Mouse (Mus musculus): ENCODE data around the gene Igf1r.

The Igf1r gene

GRCm38 (mm10) chr7:68227021-68227420, 274.4 kb downstream of the Igf1r start:
- DNase-seq (ENCODE audit: low spot score): no peak

DNA sequence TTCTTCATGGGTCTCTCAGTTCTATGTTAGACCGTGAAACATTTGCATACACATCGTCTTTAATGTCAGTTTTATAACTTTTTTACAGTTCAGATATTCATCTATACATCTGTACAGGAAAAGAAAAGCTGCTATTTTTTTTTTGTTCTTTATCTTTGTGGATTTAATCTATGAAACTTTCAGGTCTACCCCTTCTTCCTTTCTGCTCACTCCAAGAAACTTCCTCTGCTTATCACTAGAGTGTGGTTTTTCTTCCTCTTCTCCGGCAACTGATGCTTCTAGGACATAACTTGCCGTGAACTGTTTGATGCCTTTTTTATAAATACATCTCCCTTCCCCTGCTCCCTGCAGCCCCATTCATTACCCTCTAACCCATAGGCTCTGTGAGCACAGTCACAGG, 275.0 kb downstream of the Igf1r start:
- DNase-seq (ENCODE audit: low spot score): no peak

- no peak for DNase-seq (ENCODE audit: low spot score)
Observed at GRCm38 (mm10) chr7:68228491-68228890, 275.9 kb downstream of the Igf1r start.

GRCm38 (mm10) chr7:68230831-68231230, 278.2 kb downstream of the Igf1r start:
- DNase-seq (ENCODE audit: low spot score): no peak

DNA sequence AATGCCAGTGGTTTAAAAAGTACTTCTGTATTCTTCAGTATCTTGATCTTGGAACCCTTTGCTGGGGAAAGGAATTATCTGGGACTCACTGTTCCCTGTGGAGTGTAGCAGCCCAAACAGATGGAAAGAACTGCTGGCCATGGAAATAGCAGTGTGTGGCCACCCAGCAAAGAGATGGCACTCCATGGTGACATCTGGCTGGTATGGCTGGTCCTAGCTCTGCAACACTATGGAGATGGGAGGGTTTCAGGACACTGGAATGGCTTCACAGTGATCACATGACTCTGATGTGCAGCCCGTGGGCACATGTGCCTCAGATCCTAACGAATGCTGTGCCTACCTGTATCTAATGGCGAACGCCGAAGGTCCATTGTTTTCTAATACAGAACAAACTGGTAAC, 279.9 kb downstream of the Igf1r start:
- no peak for DNase-seq (ENCODE audit: low spot score)

DNA sequence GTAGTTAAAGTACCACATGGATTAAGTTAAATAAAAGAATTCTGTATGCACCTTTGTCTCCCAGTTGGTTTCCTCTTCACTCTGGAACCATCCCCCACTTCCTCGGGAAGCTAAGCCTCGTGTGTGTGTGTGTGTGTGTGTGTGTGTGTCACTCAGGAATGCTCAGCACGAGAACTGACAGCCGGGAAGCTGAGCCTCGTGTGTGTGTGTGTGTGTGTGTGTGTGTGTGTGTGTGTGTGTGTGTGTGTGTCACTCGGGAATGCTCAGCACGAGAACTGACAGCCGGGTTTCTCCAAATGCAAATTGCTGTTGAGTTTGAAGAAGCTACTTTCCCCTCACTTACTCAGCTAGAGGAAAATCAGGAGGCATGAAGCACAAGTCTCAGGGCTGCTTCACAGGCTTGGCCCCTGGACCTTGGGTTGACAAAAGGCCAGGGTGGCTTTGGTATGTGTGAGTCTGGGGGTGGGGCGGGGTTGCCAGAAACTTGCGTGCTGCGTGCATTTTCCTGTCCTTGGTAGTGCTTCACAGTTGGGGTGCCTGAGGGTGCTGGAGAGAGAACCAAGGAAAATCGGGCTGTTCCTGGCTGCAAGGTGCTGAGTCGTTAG, 281.1 kb downstream of the Igf1r start:
- DNase-seq (ENCODE audit: low spot score): no peak

DNA sequence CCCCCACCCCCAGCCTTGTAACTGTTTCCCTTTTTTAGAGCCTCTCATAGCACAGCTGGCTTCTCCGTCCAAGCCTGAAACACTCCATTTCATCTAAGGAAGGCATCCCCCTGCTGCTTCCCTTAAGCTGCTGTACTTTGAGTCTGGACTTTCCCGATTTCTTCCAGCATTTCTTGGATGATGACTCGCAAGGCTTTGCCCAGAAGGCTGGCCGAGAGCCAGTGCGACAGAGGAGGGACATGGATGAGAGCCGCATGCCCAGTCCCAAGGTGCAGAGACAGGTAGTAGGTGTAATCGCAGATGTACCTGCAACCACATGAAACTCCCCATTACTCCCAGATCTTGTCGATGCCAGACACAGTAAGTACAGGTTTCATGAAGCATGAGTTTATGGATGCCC, 284.2 kb downstream of the Igf1r start:
- DNase-seq (ENCODE audit: low spot score): no peak

DNA sequence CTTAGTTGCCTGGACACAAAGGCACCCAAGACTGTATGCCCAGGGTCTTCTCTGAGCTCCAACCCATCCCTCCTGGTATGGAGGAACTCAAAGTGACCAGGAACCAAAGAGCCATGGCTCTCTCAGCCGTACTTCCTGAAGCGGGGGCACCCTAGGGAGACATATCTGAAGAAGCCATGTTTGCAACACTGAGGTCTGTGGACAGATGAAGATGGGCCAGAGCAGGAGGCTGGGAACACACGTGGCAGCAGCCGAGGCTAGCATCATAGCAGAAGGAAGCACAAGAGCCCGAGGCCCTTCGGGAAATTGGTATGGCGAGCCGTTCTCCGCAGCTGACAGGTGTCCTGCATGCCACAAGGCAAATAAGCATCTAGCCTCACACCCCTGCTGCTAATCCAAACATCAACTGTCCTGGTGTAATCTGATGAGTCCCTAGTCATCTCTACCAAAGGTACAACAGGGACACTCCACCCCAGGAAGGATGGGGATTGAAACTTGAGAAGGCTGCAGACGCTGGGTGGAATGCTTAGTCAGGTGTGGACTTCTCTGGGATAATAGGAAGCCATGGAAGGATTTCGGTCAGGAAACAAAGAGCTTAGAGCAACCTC, 286.7 kb downstream of the Igf1r start:
- DNase-seq (ENCODE audit: low spot score): no peak

DNA sequence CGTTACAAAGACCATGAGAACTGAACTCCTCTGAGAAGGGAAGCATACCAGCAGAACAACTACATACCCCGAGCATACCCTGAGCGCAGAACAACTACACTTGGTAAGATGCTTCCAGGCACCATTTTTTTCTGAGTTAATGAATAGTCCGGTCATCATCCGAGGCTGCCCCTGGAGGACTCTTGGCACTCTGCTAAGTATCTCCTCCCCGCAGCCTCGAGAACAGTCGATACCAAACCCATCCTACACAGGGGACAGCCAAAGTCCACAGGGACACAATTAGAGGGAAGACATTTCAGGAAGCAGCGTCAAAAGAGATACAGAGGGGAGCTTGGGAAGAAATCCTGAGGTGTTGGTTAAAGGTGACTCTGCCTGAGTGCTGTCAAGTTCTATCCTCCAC, 288.6 kb downstream of the Igf1r start:
- DNase-seq (ENCODE audit: low spot score): no peak

- DNase-seq (ENCODE audit: low spot score): no peak
Observed at GRCm38 (mm10) chr7:68245681-68246080, 293.1 kb downstream of the Igf1r start.

GRCm38 (mm10) chr7:68246249-68246648, 293.6 kb downstream of the Igf1r start:
- no peak for DNase-seq (ENCODE audit: low spot score)

DNA sequence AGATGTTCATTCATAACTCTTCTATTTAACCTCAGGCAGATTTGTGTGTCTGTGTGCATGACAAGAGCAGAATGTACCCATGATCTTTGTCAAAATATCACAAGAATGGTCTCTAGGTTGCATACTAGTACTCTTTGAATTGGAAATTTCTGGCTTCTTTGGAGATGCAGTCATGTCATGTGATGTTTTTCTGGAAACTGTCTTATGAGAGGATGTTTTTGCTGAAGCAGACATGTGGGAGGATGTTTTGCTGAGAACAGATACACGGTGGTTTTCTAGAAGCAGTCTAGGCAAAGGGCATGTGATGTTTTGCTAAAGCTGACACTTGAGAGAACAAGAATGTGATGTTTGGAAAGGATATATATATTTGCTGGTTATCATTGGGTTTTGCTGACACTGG, 297.8 kb downstream of the Igf1r start:
- DNase-seq (ENCODE audit: low spot score): peak; percentile 87

DNA sequence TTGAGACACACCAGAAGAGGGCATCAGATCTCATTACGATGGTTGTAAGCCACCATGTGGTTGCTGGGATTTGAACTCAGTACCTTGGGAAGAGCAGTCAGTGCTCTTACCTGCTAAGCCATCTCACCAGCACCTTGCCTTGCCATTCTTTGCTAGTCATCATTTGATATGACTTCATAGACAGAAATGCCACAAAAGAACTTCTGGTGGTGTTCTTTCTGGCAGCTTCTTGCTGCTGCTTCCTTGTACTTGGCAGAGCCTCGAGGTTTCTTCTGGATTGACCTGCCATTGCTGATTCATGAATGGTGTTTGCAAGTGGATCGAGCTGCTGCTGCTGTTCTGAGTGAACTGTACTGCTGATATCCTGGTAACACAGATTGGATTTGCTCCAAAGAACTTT, 298.3 kb downstream of the Igf1r start:
- DNase-seq (ENCODE audit: low spot score): no peak

GRCm38 (mm10) chr7:68257767-68258166, 305.1 kb downstream of the Igf1r start:
- no peak for DNase-seq (ENCODE audit: low spot score)

DNA sequence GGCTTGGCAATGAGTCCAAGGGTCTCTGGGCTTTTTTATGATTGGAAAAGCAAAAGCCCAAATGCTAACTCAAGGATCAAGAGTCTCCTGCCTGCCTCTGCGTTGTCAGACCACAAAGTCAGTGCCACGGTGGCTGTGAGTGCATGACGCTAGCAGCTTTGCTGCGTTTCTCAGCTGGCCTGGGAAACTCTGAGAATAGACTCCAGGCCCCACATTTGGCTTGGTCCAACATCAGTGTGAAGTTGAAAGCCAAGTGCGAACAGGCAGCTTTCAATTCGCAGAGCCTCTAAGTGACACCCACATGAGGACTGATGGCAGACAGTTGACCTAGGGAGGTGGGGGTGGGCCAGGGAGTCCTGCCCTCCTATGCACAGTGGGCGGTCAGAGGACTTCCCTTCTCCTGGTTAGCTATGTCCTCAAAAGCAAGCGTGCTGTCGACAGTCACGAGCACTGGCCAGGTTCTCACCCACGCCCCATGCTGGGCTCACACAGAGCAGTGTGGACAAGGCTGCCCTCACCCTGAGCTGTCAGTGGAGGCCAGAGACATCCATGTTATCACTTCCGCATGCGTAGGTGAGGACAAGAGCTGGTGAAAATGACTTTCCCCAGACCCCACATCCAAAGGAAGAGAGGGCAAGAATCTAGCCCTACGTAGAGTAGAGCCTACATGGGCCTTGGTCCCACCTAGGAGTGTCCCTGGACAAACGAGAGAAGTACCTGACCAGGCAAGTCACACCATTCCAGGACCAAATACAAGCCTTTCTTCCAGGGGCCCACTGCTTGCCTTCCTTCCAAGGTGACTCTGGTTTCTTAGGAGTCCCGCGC, 305.9 kb downstream of the Igf1r start:
- DNase-seq (ENCODE audit: low spot score): no peak

DNA sequence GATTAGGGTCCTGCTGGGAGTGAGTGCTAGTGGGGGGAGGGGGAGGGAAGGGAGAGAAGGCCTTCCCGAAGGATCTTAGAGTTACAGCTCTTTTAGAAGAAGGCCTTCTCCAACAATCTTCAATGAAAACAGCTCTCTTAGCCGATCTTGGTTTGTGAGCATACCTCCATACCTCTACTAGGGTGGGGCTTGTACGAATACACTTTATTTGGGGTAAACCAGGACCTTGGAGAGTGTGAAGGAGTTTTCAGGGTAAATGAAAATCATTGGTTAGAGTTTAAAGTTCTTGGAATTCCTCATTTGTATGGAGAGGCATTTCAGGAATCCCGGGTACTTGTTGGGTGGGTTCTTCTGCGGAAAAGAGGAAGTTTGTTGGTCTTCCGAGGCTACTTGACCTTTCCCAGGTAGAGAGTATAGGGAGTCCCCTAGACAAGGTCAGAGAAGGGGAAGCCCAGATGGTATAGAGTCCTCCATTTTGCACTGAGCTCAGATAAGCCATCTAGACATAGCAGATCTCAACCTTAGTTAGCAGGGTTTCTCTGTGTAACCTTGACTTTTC, 307.0 kb downstream of the Igf1r start:
- no peak for DNase-seq (ENCODE audit: low spot score)

GRCm38 (mm10) chr7:68262612-68263200, 310.1 kb downstream of the Igf1r start:
- DNase-seq (ENCODE audit: low spot score): no peak

- DNase-seq (ENCODE audit: low spot score): no peak
Observed at GRCm38 (mm10) chr7:68263346-68264027, 310.9 kb downstream of the Igf1r start.

- DNase-seq (ENCODE audit: low spot score): peak; percentile 32
Observed at GRCm38 (mm10) chr7:68264028-68264453, 311.4 kb downstream of the Igf1r start, which contains the start of gene Pgpep1l. TSS of gene Pgpep1l (minus strand) at chr7:68264233.

GRCm38 (mm10) chr7:68264531-68264930, 311.9 kb downstream of the Igf1r start:
- peak; percentile 94 for DNase-seq (ENCODE audit: low spot score)

DNA sequence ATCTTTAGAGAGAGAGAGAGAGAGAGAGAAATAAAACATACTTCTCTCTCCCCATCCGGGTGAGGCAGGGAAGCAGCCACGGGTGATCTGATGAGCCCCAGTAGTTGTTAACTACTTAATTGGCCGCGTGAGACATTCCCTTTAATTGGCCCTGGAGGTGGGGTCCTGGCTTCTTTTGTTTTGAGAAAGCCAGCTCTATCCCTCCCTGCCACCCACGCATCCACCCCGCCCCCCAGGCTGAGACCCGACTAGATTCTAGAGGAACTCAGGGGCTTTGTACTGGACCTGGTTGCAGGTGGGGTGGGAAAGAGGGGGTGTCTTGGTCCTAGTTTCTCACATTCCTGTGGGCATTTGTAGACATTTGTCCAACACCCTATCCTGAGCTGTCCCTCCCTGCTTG, 312.8 kb downstream of the Igf1r start:
- no peak for DNase-seq (ENCODE audit: low spot score)

- no peak for DNase-seq (ENCODE audit: low spot score)
Observed at GRCm38 (mm10) chr7:68266691-68267090, 314.1 kb downstream of the Igf1r start.

Data from T-cell, adult 2 months (primary cell).